Mouse (Mus musculus): Measurements from ENCODE around the gene Ager. TPM values are rescaled to one million over a fixed set of nuclear protein-coding genes. Genes with fewer than 3 reads are reported as not detected.

Ager gene
- total and polyA plus RNA-seq, 2 experiments from 2014 or later = 2.0 to 2.1 TPM

GRCm38 (mm10) chr17:34603375-34604060 is 5.9 kb downstream of the Ager start, which contains the start of gene Rnf5:
Rnf5 (minus strand) TSS chr17:34603690.
- Histone ChIP-seq H3K9me3 (ENCODE audit: low read length) (no peaks in the 10 kb centered on the region), H3K36me3 (ENCODE audit: insufficient read depth, low read length) (peaks cover 7% of the 10 kb centered on the region; the same call in 1 of the 2 replicates), H3K4me2 (ENCODE audit: low read depth, low read length, poor library complexity, severe bottlenecking) (peak within 1 kb of the TSS; percentile 92), H3K27ac (ENCODE audit: low read depth, low read length) (peak within 1 kb of the TSS; percentile 90), H3K4me1 (ENCODE audit: insufficient read depth, low read length) (peaks cover 14% of the 10 kb centered on the region; the same call in 1 of the 2 replicates), H3K27me3 (ENCODE audit: insufficient read depth, low read length) (no peaks in the 10 kb centered on the region), H3K9ac (replicated peaks; ENCODE audit: low read length, poor library complexity, severe bottlenecking) (peak within 1 kb of the TSS; percentile 78), H3K4me3 (ENCODE audit: low read depth, low read length) (peak within 1 kb of the TSS; percentile 87)
- ATAC-seq (ENCODE audit: low FRiP score) (peak; percentile 93), DNase-seq (ENCODE audit: low spot score) (peak; percentile 100)
- no peak for TF ChIP-seq CTCF (IDR thresholded peaks at IDR 0.05)
- under 1% methylated on average over 29 of the region's 30 CpGs for WGBS

GRCm38 (mm10) chr17:34604061-34604508 is 6.4 kb downstream of the Ager start, which contains the start of gene Agpat1:
Agpat1 (plus strand) TSS chr17:34604262.
- no peak for TF ChIP-seq CTCF (IDR thresholded peaks at IDR 0.05)
- Histone ChIP-seq H3K4me1 (ENCODE audit: insufficient read depth, low read length) (peaks cover 14% of the 10 kb centered on the region; the same call in 1 of the 2 replicates), H3K27ac (ENCODE audit: low read depth, low read length) (peak within 1 kb of the TSS; percentile 90), H3K9me3 (ENCODE audit: low read length) (no peaks in the 10 kb centered on the region), H3K27me3 (ENCODE audit: insufficient read depth, low read length) (no peaks in the 10 kb centered on the region), H3K4me2 (ENCODE audit: low read depth, low read length, poor library complexity, severe bottlenecking) (peak within 1 kb of the TSS; percentile 92), H3K4me3 (ENCODE audit: low read depth, low read length) (peak within 1 kb of the TSS; percentile 87), H3K36me3 (ENCODE audit: insufficient read depth, low read length) (peaks cover 7% of the 10 kb centered on the region; the same call in 1 of the 2 replicates), H3K9ac (replicated peaks; ENCODE audit: low read length, poor library complexity, severe bottlenecking) (peak within 1 kb of the TSS; percentile 78)
- WGBS = under 1% methylated on average over 34 of the region's 35 CpGs
- ATAC-seq (ENCODE audit: low FRiP score) (peak; percentile 90), DNase-seq (ENCODE audit: low spot score) (peak; percentile 100)

GRCm38 (mm10) chr17:34604511-34605237 is 7.0 kb downstream of the Ager start:
- Histone ChIP-seq H3K9ac (replicated peaks; ENCODE audit: low read length, poor library complexity, severe bottlenecking) (peak overlapping the region; percentile 60), H3K36me3 (ENCODE audit: insufficient read depth, low read length) (peaks cover 7% of the 10 kb centered on the region; the same call in 1 of the 2 replicates), H3K4me2 (ENCODE audit: low read depth, low read length, poor library complexity, severe bottlenecking) (peak overlapping the region; percentile 92), H3K9me3 (ENCODE audit: low read length) (no peaks in the 10 kb centered on the region), H3K27me3 (ENCODE audit: insufficient read depth, low read length) (no peaks in the 10 kb centered on the region), H3K4me3 (ENCODE audit: low read depth, low read length) (peak overlapping the region; percentile 87), H3K27ac (ENCODE audit: low read depth, low read length) (peak overlapping the region; percentile 90), H3K4me1 (ENCODE audit: insufficient read depth, low read length) (peaks cover 14% of the 10 kb centered on the region; the same call in 1 of the 2 replicates)
- WGBS = 16% methylated on average over 24 of the region's 24 CpGs
- DNase-seq (ENCODE audit: low spot score) (no peak), ATAC-seq (ENCODE audit: low FRiP score) (no peak; the same call in 1 of the 2 replicates)
- TF ChIP-seq CTCF (IDR thresholded peaks at IDR 0.05) = no peak

- ATAC-seq (ENCODE audit: low FRiP score) (peak; percentile 47), DNase-seq (ENCODE audit: low spot score) (peak; percentile 97)
- TF ChIP-seq CTCF (IDR thresholded peaks at IDR 0.05) = no peak
- Histone ChIP-seq H3K9me3 (ENCODE audit: low read length) (no peaks in the 10 kb centered on the region), H3K4me3 (ENCODE audit: low read depth, low read length) (peak overlapping the region; percentile 87), H3K4me2 (ENCODE audit: low read depth, low read length, poor library complexity, severe bottlenecking) (peak overlapping the region; percentile 92), H3K27ac (ENCODE audit: low read depth, low read length) (peak overlapping the region; percentile 90), H3K36me3 (ENCODE audit: insufficient read depth, low read length) (peaks cover 3% of the 10 kb centered on the region; the same call in 1 of the 2 replicates), H3K4me1 (ENCODE audit: insufficient read depth, low read length) (peaks cover 14% of the 10 kb centered on the region; the same call in 1 of the 2 replicates), H3K27me3 (ENCODE audit: insufficient read depth, low read length) (no peaks in the 10 kb centered on the region), H3K9ac (replicated peaks; ENCODE audit: low read length, poor library complexity, severe bottlenecking) (peak overlapping the region; percentile 100)
- WGBS = 0% methylated on average over 30 of the region's 30 CpGs
These were observed 7.9 kb downstream of the Ager start for GRCm38 (mm10) chr17:34605609-34606008.

- Histone ChIP-seq H3K9ac (replicated peaks; ENCODE audit: low read length, poor library complexity, severe bottlenecking) (peak overlapping the region; percentile 100), H3K36me3 (ENCODE audit: insufficient read depth, low read length) (peaks cover 7% of the 10 kb centered on the region), H3K27me3 (ENCODE audit: insufficient read depth, low read length) (no peaks in the 10 kb centered on the region), H3K27ac (ENCODE audit: low read depth, low read length) (peak overlapping the region; percentile 90), H3K4me3 (ENCODE audit: low read depth, low read length) (peak overlapping the region; percentile 87), H3K9me3 (ENCODE audit: low read length) (no peaks in the 10 kb centered on the region), H3K4me1 (ENCODE audit: insufficient read depth, low read length) (peaks cover 14% of the 10 kb centered on the region; the same call in 1 of the 2 replicates), H3K4me2 (ENCODE audit: low read depth, low read length, poor library complexity, severe bottlenecking) (peak overlapping the region; percentile 92)
- WGBS = 19% methylated on average over 32 of the region's 32 CpGs
- no peak for TF ChIP-seq CTCF (IDR thresholded peaks at IDR 0.05)
- DNase-seq (ENCODE audit: low spot score) = peak; percentile 20
- ATAC-seq (ENCODE audit: low FRiP score) = no peak
These were observed 8.8 kb downstream of the Ager start for GRCm38 (mm10) chr17:34606186-34607039.
